Mouse (Mus musculus) forebrain, embryonic 14.5 days (tissue): ENCODE results near the gene Tm9sf2. TPM values are rescaled to one million over a fixed set of nuclear protein-coding genes. Genes with fewer than 3 reads are reported as not detected.

Experiments
- ATAC-seq: fragments of 200-750 bp; cut with Nextera tagmentation; 2 replicates; pipeline ENCODE4 v1.8.0; 2017; ENCODE audit warnings: mild to moderate bottlenecking, moderate library complexity
- DNase-seq: peaks from one replicate; pipeline ENCODE4 v3.0.0-alpha.2; 2015; ENCODE audit warnings: low spot score
- H3K27ac ChIP-seq: fragments of 300-500 bp; sonication (generic); 2 replicates; pipeline ENCODE4 v1.5.1; 2014; ENCODE audit warnings: low read depth, mild to moderate bottlenecking, control low read depth, low read length, moderate library complexity
- H3K27me3 ChIP-seq: fragments of 300-500 bp; sonication (generic); replicated peaks from 2 replicates; pipeline ENCODE4 v1.6.1; 2014; ENCODE audit warnings: low read length, control low read depth, mixed read lengths; ENCODE audit not compliant: control insufficient read depth, insufficient read depth
- H3K36me3 ChIP-seq: fragments of 300-500 bp; sonication (generic); 2 replicates; pipeline ENCODE4 v1.6.1; 2014; ENCODE audit warnings: low read length, control low read depth; ENCODE audit not compliant: control insufficient read depth, insufficient read depth
- H3K4me1 ChIP-seq: fragments of 300-500 bp; sonication (generic); 2 replicates; pipeline ENCODE4 v1.6.1; 2014; ENCODE audit warnings: antibody characterized with exemption, low read length, control low read depth; ENCODE audit not compliant: control insufficient read depth, insufficient read depth
- H3K4me2 ChIP-seq: fragments of 300-500 bp; sonication (generic); 2 replicates; pipeline ENCODE4 v1.6.1; 2014; ENCODE audit warnings: mild to moderate bottlenecking, control low read depth, low read length
- H3K4me3 ChIP-seq: fragments of 300-500 bp; sonication (generic); 2 replicates; pipeline ENCODE4 v1.5.1; 2014; ENCODE audit warnings: low read depth, low read length, control low read depth
- H3K9ac ChIP-seq: fragments of 300-500 bp; sonication (generic); 2 replicates; pipeline ENCODE4 v1.6.1; 2014; ENCODE audit warnings: mild to moderate bottlenecking, low read length, control low read depth, moderate library complexity
- H3K9me3 ChIP-seq: fragments of 300-500 bp; sonication (generic); replicated peaks from 2 replicates; pipeline ENCODE4 v1.6.1; 2016; ENCODE audit warnings: low read length, control low read depth, mixed read lengths; ENCODE audit not compliant: control insufficient read depth
- WGBS: fragments of 180-500 bp; shearing (Covaris S2); extraction: QIAGEN DNeasy Blood & Tissue Kit; methylation state at CpG from one replicate; pipeline ENCODE4 v1.1.7; 2014; 5-methylcytosine and 5-hydroxymethylcytosine counted together
- polyA plus RNA-seq: library from polyadenylated mRNA; unstranded; fragments of >200 nt; fragmentation: Nextera tagmentation; extraction: Ambion mirVana; gene quantifications from 2 replicates; pipeline ENCODE4 v1.2.1, GENCODE M21; 2014

Tm9sf2 gene
- polyA plus RNA-seq, 1 experiment from 2014 or later: 110 TPM

DNA sequence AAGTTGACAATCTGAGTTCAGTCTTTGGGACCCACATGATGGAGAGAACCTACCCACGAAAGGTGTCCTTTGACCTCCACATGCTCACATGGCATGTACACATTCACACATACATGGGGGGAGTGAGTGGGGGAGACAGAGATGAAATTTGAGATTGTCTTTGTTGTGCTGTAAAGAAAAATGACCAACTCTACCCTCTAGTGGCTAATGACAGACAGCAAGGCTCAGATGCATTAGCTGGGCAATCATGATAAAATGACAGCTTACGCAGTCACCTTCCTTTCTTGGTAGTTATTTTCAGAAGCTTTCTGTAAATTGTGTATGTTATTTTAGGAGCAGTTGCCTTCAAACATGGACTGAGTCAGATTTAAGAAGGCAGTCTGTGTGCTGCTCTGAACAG lies 4.8 kb downstream of the Tm9sf2 start:
- 89% methylated on average over 2 of the region's 2 CpGs for WGBS
- no peak overlapping the region for H3K9ac ChIP-seq
- H3K4me1 ChIP-seq: peaks cover 10% of the 10 kb centered on the region

DNA sequence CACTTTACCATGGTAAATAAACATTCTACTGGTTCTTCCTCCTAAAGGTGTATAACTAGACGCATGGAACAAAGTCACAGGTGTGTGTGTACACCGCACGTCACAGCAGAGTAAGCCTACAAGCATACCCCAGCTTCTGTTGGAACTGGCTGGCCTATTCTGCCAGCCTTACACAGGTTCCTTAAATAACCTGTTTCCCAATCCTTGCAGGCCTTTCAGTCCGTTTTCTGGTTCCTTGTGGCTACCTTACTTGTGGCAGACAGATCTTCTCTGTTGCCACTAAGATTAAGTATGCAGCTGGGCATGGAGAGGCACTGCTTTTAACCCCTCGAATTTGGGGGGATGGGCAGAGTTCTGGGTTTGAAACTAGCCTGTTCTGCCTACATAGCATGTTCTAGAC lies 5.5 kb downstream of the Tm9sf2 start:
- Histone ChIP-seq H3K27me3 (no peaks in the 10 kb centered on the region), H3K36me3 (peaks cover 4% of the 10 kb centered on the region; the same call in 1 of the 2 replicates), H3K9ac (no peak overlapping the region), H3K4me2 (no peak overlapping the region), H3K9me3 (no peaks in the 10 kb centered on the region), H3K27ac (no peak overlapping the region), H3K4me1 (peaks cover 10% of the 10 kb centered on the region), H3K4me3 (no peak overlapping the region)
- no peak for DNase-seq
- ATAC-seq: no peak
- WGBS: 92% methylated on average over 5 of the region's 5 CpGs

More for the DNA sequence above, 4.8 kb downstream of the Tm9sf2 start:
- DNase-seq (no peak), ATAC-seq (no peak)
- no peak overlapping the region for H3K27ac ChIP-seq
- H3K36me3 ChIP-seq: peaks cover 4% of the 10 kb centered on the region; the same call in 1 of the 2 replicates
- H3K9me3 ChIP-seq: no peaks in the 10 kb centered on the region
- no peak overlapping the region for H3K4me2 ChIP-seq
- no peaks in the 10 kb centered on the region for H3K27me3 ChIP-seq
- no peak overlapping the region for H3K4me3 ChIP-seq

DNA sequence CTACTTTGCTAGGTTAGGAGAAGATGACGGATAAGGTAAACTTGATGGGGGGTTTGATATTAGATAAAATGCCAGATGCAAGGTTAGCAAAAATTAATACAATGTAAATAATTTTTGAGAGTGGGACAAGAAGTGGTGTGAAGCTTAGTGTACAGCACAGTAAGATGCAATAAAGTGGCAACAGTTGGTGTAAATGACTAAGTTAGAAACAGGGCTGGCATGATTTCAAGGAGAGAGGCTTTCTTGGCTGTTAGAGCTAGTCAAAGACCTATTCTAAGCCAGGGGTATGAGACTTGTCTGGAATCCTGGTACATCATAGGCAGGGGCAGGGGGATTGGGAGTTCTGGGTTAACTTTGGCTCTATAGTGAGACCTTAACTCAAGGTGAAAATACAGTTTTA lies 9.4 kb downstream of the Tm9sf2 start:
- Histone ChIP-seq H3K4me2 (no peak overlapping the region), H3K36me3 (peaks cover 4% of the 10 kb centered on the region; the same call in 1 of the 2 replicates), H3K4me1 (no peaks in the 10 kb centered on the region), H3K9ac (no peak overlapping the region), H3K27ac (no peak overlapping the region), H3K27me3 (no peaks in the 10 kb centered on the region), H3K4me3 (no peak overlapping the region), H3K9me3 (no peaks in the 10 kb centered on the region)
- DNase-seq (no peak), ATAC-seq (no peak)
- WGBS: 95% methylated on average over 1 of the region's 1 CpGs

DNA sequence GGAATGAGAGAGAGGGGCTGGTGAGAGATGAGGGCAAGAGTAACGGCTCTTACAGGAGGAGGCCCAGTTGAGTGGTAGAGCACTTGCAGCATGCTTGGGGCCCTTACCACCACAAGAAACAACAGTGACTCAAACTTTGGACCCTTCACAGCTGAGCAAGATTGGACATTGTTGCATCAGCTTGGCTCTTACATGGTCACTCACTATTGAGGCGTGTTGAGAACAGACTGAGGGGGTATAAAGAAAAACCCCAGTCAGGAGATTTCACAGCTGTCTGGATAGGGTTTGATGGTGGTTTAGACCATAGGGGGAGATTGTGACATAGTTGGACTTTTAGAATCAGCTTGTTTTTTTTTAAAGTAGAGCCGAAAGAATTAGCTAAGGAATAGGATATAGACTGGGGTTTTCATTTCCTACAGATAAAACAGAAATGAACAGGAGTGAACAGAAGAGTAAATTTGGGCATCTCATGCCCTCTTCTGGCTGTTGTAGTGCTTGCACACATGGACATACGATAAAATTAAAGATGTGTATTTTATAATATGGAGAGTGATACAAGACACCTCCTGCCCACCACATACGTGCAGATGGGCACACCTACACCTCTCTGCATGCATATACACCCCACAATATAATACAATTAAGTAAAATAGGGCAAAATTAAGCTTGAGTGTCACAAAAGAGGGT lies 23.4 kb downstream of the Tm9sf2 start:
- Histone ChIP-seq H3K9me3 (no peaks in the 10 kb centered on the region), H3K4me1 (no peaks in the 10 kb centered on the region), H3K4me2 (no peak overlapping the region), H3K9ac (no peak overlapping the region), H3K4me3 (no peak overlapping the region), H3K36me3 (peaks cover 30% of the 10 kb centered on the region), H3K27ac (no peak overlapping the region), H3K27me3 (no peaks in the 10 kb centered on the region)
- 92% methylated on average over 5 of the region's 5 CpGs for WGBS
- peak; percentile 20 for DNase-seq
- ATAC-seq: no peak

DNA sequence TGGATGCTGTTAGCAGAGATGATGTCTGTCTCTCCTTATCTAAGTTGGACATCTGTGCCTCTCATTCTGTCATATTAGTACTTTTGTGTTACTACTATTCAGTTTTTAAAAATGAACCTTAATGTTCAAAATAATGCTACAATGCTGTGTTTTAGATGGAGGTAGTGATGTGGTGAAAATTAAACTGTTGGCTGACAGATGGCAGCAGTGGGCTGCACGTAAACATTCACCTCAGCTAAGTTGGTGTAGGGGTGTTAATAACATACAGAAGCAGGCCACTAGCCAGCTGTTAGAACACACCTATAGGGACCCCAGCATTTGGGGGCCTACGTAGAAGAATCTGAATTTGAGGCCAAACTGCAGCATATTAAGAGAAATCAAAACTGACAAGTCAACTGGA lies 24.8 kb downstream of the Tm9sf2 start:
- Histone ChIP-seq H3K27ac (no peak overlapping the region), H3K9me3 (no peaks in the 10 kb centered on the region), H3K4me3 (no peak overlapping the region), H3K9ac (no peak overlapping the region), H3K27me3 (no peaks in the 10 kb centered on the region), H3K4me2 (no peak overlapping the region), H3K36me3 (peaks cover 26% of the 10 kb centered on the region), H3K4me1 (no peaks in the 10 kb centered on the region)
- DNase-seq: peak; percentile 7
- 85% methylated on average over 2 of the region's 2 CpGs for WGBS
- ATAC-seq: no peak

DNA sequence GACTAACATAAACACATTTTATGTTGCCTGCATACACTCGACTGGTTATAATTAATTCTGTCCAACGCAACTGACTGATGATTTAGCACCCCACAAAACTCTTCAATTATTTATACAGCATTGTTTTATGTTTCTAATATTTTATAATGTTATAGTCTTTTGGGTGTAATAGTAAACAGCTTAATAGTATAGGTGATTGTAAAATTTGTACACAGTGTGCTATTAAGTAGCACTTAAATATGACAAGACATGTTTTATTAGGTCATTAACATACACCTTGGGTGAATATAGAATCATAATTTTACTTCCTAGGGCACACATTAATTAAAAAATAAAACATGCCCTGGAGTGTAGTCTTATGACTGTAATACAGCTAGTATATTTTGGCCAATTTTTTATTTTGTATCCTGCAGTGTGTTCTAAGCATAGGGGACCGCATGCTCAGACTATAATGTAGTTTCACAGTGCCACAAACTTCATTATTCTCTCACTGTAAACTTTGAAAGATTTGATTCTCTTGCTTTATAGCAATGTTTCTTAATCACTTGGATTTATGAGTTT lies 29.6 kb downstream of the Tm9sf2 start:
- H3K4me2 ChIP-seq: no peak overlapping the region
- H3K36me3 ChIP-seq: peaks cover 40% of the 10 kb centered on the region
- 92% methylated on average over 3 of the region's 3 CpGs for WGBS
- H3K4me1 ChIP-seq: no peaks in the 10 kb centered on the region
- DNase-seq (no peak), ATAC-seq (no peak)
- no peaks in the 10 kb centered on the region for H3K27me3 ChIP-seq
- H3K4me3 ChIP-seq: no peak overlapping the region
- H3K9me3 ChIP-seq: no peaks in the 10 kb centered on the region
- no peak overlapping the region for H3K9ac ChIP-seq
- H3K27ac ChIP-seq: no peak overlapping the region

DNA sequence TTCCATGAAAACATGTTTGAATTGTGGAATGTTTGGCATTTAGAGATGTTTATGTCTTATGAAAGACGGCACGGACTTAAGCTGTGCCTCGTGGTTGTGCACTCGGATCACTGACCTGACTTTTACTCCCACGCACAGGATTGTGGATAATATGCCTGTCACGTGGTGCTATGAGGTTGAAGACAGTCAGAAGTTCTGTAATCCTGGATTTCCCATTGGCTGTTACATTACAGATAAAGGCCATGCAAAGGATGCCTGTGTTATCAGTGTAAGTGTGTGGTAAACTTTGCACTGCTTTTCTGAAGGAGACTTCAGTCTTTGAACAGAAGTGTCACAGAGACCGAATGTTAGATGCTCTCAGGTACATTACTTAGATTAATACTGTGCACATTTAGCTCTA lies 30.4 kb downstream of the Tm9sf2 start:
- no peak overlapping the region for H3K27ac ChIP-seq
- no peak overlapping the region for H3K9ac ChIP-seq
- no peak for ATAC-seq
- H3K36me3 ChIP-seq: peaks cover 42% of the 10 kb centered on the region
- no peaks in the 10 kb centered on the region for H3K4me1 ChIP-seq
- DNase-seq: no peak
- no peak overlapping the region for H3K4me3 ChIP-seq
- 94% methylated on average over 7 of the region's 7 CpGs for WGBS
- no peaks in the 10 kb centered on the region for H3K27me3 ChIP-seq
- no peaks in the 10 kb centered on the region for H3K9me3 ChIP-seq
- H3K4me2 ChIP-seq: no peak overlapping the region

DNA sequence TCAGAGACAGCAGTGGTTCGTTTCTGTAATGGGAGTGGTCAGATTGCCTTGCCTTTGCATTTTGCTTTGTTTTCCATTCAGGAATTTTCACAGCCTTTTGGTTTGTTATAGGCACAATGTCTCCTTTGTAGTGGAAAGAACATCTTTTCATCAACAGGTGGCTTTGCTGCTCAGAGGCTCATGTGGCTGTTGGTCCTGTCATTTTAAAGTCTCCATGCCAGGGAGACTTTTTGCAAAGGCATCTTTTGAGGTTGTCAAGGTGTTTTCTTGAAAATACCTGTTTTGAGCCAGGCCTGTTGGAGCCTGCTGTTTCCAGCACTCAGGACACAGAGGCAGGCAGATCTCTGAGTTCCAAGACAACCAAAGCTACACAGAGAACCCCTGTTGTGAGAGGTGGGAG lies 33.3 kb downstream of the Tm9sf2 start:
- Histone ChIP-seq H3K27me3 (no peaks in the 10 kb centered on the region), H3K27ac (no peak overlapping the region), H3K4me3 (no peak overlapping the region), H3K9ac (no peak overlapping the region), H3K4me2 (no peak overlapping the region), H3K36me3 (peaks cover 54% of the 10 kb centered on the region), H3K4me1 (no peaks in the 10 kb centered on the region), H3K9me3 (no peaks in the 10 kb centered on the region)
- ATAC-seq: no peak
- whole genome bisulfite sequencing: 38% methylated on average over 1 of the region's 1 CpGs
- no peak for DNase-seq

DNA sequence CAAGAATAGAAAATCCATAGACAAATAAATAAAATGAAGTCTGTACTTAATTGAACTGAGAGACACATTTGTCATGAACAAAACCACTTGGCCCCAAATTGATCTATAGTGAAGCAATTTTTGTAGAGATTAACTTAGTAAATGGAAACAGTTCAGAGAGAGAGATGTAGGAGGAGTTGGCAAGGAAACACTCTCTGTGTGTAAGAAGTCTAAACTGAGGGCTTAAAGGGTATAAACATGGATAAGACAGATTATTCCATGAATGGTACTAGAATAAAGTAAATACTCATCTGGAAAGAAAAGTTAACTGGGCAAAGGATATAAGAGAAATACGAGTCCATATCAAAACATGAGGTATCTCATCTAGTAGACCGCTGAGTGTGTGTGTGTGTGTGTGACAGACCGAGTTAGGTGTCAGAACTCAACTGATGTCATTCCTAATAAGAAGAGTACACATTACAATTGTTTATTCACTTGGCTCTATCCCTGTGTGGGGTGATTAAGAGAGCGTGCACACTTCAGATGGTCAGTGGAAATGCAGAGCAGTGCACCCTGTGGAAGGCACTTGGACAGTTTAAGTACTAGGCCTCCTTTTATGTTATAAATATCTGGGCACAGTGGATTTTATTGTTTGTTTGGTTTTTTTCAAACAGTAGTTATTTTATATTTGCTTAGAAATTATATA lies 36.9 kb downstream of the Tm9sf2 start:
- H3K4me2 ChIP-seq: no peak overlapping the region
- H3K4me3 ChIP-seq: no peak overlapping the region
- ATAC-seq: no peak
- peaks cover 74% of the 10 kb centered on the region for H3K36me3 ChIP-seq
- no peak for DNase-seq
- no peaks in the 10 kb centered on the region for H3K4me1 ChIP-seq
- H3K9me3 ChIP-seq: no peaks in the 10 kb centered on the region
- 94% methylated on average over 4 of the region's 4 CpGs for WGBS
- H3K9ac ChIP-seq: no peak overlapping the region
- H3K27ac ChIP-seq: no peak overlapping the region
- no peaks in the 10 kb centered on the region for H3K27me3 ChIP-seq
